Mouse (Mus musculus): Measurements from ENCODE around the gene Shc3. TPM values are rescaled to one million over a fixed set of nuclear protein-coding genes. Genes with fewer than 3 reads are reported as not detected.

Shc3 gene
- total RNA-seq, 2 experiments from 2014 or later: 1.0 to 1.2 TPM

DNA sequence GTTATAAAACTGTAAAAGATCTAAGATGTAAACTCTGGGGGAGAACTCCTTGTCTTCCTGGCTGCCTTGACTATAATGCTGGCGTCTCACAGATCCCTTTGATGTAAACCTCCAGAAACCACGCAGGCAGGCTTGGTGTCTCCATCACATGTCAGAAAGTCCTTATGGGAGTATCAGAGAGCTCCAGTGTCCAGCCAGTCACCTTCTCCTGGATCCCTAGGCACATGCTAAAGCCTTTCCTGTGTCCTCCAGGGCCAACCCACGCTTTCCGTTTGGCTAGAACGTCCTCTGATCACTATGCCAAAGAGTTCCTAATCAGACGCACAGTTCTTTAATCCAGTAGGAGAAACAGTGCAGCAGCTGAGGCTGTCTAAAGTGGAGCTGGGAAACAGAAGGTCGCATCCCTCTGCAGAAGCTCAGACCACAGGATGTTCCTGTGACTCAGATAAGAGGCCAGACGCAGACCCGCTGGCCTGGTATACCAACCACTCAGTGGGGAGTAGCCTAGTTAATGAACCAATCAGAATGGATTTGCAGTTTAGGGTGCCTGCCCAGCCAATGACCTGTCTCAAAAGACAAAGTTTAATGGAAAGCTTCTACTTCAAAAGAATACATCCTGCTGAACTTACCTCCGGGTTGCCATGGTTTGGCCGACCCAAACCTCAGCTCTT lies 88.7 kb downstream of the Shc3 start:
- DNase-seq: peak in 1 of 2 experiments; percentile 1

DNA sequence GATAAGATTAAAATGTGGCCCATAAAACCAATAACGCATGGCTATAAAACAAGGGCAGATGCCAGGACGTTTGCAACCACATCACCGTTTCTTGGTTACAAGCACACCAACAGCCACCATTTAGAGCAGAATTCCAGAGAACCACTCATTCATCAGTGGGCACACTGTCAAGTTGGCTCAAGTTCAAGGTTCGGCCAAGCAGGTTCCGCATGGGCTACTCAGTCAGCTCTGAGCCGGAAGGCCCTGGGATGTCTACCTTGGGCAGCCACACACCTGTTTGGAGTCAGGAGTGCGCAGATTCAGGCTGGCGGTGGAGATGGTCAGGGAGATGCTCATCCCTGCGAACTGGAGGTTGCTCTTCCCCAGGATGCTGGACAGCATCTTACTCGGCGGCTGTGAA lies 89.4 kb downstream of the Shc3 start:
- peak; percentile 77 to 79 for DNase-seq

DNA sequence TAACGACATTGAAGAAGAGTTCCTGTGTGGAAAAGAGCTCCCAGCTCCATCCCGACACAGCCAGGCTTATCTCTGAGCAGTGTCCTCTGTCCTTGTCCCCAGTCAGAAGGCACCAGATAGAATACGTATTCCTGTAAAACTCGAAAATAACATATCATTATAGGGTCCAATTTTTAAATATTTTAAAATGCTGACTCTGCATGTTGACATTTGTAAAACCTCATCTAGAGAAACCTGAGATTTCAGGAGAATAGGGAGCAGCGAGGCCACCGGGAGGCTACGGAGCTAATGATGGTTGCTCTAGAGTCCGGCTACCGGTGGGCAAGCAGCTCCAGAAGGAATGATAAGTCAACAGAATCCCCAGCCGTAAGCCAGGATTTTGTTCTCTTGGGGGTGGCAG lies 92.2 kb downstream of the Shc3 start:
- DNase-seq: no peak

DNA sequence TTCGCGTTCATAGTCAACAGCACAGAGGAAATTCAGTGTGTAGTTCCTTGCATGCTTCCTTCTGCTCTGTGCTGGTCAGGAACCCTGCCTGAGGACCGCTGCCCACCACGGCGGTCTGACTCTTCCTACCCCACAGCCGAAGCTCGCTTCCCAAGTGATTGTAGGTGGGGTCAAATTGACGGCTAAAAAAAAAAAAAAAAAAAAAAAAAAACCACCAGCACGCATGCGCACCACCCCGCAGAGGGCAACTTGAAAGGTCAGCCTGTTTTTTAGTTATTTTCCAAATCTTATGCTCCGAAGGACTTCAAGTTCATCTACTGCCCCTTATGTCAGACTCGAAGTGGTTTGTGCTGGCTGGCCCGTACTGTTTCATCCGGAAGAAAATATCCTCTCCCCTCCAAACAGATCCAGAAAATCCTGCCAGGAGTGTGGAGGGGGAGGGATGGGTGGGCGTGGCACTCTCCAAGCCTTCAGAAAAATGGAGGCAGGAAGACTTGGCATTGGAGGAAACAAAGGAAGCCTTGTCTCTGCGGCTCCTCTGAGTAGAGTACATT lies 100.4 kb downstream of the Shc3 start:
- DNase-seq: no peak

DNA sequence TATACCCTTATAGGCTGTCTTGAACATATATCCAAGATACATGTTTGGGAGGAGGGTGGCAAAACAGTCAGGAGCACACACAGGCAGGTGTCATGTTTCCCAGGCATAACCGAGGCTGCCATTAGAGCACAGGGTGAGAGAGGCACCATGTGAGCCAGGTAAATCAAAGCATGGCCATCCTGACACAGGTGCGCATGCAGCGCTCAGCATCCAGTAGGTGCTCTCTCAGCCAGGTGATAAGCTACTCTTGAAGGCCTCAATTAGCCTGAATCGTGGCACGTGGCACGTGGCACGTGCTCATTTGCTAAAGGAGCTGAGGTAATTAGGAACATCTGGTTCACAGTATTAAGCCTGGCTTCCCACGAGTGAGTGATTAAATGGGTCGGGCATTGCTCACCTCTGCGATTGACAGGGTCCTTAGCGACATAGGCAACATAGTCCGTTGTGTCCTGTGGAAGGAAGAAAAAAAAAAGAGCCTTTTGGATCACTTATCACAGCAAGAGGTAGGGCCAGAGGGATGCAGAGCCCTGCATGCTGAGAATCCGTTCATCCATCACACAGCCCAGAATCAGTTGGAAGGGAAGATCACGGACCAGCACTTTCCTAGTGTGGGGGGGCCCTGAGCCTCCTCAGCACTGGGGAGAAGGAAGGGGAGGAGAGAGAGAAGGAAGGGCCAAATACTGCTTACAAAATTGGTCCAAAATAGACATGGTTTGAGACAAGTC lies 102.9 kb downstream of the Shc3 start:
- no peak for DNase-seq

DNA sequence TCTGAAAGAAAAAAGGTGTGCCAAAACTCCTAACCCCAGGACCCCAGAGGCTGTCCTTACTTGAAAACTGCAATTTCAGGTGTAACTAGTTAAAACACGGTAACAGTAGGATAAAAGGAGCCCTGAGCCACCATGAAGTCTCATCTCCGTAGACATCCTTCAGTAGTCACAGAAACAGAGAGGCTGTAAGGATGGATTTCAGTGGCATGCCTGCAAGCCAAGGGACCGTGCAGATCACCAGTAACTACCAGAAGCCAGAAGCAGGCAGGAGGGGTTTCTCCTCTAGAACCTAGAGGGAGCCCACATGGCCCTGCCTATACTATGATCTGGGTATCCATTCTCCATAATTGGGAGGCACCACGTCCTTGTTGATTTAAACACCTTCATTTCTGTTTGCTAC lies 104.9 kb downstream of the Shc3 start:
- no peak for DNase-seq

DNA sequence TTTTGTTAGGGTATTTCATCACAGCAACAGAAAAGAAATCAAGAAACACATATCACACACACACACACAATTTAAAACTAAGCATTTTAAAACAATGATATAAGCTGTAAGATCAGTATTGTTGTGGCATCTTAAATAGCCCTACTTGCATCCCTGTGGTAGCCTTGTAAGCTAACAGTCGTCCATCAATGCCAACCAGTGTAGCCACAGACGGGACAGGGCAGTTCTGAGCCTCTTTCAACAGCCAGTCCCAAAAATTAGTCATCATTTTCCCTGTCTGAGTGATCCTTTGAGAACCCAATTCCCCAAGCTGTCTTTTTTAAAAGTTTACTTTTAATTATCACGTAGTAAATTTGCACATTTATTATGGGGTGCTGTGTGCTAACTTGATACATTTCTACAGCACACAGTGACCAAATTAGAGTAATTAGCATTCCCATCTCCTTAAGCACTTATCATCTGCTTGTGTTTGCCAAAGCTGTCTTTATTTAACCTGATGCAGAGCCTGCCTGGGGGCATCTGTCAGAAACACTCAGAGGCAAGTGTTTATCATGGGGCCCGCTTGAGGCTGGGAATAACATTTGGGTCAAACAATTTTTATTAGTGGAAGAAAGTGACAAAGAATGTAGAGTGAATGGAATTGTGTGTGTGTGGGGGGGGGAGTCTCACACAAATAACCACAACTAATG lies 112.9 kb downstream of the Shc3 start:
- DNase-seq: no peak

DNA sequence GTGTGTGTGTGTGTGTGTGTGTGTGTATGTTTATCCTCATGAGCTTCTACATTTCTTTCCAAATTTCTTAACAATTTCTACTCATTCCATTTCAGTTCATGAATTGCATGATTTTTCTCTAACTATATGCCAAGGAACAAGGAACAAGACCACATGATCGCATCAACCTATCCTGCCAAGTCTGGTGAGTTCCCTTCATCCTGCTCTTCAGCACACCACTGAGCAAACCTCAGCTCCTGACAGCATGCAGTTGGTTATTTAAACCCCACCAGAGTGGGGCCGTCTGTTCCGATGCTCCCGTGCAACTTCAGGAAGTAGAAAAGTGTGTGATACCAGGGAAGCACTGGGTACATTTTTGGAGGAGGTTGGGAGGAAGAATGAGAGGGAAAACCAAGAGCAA lies 122.7 kb downstream of the Shc3 start:
- no peak for DNase-seq

DNA sequence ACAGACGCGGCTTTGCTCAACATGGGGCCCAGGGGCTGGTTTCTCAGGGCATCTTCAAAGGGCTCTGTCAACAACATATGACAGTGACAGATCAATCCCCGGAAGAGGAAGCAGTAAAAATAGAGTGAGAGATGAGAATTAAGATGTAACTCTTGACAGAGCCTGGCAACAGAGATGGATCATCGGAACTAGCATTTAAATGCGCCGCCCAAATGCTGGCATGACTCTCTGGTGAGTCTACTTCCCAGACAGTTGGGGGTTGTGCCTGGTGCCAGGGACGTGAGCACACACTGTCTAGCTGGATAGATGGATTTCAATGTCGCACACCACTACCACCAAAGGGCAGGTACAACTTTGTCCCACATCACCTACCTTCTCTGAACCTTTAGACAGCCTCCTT lies 126.3 kb downstream of the Shc3 start:
- DNase-seq: no peak

DNA sequence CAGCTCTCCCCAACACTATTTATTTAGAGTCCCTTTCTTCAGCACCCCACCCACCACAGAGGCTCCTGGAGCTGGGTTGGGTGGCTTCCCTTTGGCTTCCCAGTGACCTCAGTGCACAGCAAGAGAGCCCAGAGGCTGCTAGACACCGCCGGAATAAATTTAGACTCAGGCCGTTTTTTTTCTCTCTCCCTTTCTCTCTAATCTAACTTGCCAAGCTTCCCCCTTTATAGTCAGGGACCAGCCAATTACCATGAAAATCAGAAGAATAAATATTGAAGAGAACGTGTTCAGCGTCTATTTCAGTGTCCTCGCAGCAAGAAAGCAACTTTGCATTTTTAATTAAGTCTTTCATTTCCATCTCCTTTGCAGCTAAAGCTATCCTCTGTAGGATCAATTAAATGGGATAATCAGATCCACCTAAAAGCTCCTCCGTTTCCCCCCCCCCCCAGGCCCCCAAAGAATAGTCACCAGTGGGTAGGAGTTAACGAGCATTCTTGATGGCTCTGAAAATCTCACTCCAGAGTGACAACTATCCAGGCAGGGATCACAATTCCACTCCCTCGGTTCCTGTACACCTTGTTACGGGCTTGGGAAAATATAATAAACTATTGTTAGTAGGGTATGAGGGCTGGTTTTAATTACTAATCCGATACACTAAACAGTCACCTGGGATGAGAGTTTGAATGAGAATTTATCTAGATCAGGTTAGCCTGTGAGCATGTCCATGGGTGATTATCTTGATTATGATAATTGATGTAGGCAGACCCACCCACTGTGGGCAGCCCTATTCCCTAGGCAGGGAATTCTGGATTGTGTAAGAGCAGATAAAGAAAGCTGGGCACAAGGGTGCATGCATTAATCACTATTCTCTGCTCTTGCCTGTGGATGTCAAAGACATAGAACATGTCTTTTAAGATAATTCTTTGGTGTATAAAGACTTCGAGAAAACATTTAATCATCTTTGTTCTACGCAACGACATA lies 131.8 kb downstream of the Shc3 start:
- no peak for DNase-seq

DNA sequence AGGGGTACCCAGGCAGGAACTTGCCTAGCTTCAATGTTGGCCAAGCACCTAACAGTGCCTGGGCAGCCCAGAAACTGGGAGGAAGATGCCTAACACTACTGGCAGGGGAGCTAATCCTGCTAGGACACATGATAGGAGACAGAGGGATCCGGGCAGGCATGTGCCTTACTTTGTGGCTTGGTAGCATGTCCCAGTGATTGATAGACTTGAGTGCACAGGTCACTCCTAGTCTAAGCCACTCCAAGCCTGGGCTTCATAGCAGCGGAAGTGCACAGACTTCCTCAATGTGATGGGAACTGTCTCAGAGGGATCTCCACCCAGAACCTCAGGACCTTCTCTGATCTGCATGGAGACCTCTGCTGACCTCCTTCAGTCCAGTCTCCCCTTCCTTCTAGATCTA lies 134.1 kb downstream of the Shc3 start:
- DNase-seq: peak in 1 of 2 experiments; percentile 26

DNA sequence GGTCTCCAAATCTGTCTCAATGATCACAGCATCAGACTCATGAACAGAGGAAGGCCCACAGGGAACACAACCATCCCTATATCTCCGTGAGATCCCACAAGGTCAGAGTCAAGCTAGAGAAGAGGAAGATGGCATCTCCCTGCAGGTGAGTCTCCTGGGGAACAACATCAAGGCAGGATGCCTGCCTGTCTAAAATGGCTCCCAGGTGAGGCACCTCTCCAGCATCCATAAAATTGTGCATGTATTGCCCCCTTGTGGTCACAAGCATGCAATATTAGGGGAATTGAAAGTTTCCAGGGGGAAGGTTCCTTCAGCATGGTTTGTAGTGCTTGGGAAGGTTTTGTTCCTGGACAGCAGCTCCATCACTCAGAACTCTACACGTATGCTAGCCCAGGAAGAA lies 134.8 kb downstream of the Shc3 start:
- DNase-seq: peak in 1 of 2 experiments; percentile 25

DNA sequence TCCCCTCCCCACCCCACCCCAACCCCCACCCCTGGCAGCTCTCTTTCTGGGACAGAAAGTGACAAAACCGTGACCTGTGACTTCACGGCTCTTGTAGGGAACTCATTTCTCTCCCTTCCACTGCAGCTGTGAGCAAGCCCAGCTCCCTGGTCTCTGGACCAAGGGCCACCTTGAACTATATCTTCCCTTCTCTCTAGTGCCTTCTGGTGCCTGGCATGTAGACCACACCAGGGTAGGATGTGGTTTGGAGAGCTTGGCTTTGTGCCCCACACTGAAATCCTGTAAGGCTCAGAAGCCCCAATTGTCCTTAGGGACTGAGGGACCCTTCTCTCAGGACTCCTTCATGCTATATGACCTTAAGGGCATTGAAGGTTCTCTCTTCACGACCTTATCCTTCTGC lies 135.8 kb downstream of the Shc3 start:
- no peak for DNase-seq

DNA sequence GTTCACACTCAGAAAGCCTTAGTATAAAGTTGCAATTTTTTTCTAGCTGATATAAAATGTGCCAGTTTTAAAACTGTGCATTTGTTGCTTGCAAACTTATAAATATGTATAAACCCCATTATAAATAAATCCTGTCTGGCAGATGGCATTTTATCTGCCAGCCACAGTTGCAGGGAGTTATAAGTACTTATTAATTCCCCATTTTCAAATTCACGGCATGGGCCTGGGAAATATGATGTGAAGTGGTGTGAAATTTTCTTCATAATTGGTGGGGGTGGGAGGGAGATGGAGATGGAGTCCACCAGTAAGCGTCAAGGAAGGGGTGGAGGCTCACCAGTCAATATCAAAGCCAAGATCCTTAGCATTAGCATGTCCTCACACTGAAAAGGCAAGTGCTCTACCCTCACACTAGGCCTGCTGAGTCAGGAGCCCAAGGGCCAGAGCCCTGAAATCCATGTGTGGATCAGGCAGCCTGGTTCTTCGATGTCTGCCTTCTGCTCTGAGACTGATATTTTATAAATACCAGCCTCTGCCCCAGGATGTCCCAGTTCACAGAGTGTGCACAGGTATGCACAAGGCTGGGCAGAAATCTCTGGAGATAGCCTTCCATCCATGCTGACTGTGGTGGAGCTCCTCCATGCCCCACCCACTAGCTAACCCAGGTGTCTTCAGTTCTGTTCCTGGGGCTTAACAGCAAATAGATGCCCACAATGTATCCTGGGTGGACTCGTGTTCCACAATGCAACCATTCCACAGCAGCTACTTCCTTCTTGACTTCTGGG lies 143.4 kb downstream of the Shc3 start:
- DNase-seq: no peak

DNA sequence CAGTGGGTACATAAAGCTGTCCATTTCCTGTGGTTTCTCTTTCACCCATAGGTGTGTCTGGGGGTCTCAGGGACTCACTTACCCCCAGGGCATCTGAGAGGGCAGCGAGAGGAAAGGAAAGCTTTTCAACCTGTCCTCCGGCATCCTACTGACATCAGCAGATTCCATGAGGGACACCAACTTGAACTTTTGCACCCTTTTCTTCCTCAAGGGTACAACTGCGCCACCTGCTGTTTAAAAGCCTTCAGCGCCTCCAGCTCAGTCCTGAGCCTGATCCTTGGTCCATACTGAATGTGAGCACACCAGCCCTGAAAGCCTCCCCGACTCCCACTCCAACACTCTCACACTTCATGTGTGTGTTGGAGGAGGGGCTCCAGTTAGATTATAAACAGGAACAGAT lies 144.6 kb downstream of the Shc3 start:
- peak; percentile 79 to 85 for DNase-seq

DNA sequence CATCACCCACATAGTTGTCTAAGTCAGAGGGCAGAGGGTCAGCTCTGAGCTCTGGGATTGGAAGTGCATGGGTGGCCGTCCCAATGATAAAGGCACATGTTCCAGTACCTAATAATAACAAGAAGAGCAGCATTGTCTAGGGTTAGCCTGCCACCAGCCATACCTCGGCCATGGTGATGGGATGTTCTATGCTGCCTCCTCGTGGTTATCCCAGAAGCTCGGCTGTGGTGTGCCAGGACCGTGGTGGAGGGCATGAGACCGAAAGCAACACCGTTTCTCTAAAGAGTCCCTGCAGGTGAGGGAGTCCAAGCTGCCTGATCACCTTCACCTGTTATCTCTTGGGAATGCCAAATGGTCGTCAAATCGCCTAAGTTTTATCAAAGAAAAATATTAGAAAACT lies 145.6 kb downstream of the Shc3 start:
- no peak for DNase-seq

DNA sequence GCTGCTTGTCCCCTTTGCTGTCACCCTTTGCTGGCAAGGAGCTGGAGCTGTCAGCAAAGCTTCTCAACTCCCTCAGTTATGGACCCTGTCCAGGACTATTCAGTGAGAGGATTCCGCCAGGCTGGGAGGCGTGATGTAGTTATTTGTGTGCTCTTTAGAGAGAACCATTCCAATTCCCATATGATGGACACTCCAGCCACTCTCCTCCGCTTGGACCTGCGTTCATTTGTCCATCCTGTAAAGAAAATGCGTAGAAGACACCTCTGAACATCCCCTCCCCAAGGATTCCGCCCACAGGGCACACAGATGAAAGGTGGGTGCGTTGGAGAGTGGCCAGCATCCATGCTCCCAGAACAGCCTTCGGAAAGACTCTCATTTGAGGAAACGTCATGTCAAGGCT lies 148.4 kb downstream of the Shc3 start:
- DNase-seq: no peak

DNA sequence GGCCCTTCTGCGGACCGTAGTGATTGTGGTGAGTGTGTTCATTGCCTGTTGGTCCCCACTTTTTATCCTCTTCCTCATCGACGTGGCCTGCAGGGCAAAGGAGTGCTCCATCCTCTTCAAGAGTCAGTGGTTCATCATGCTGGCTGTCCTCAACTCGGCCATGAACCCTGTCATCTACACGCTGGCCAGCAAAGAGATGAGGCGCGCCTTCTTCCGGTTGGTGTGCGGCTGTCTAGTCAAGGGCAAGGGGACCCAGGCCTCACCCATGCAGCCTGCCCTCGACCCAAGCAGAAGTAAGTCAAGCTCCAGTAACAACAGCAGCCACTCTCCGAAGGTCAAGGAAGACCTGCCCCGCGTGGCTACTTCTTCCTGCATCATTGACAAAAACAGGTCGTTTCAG lies 149.7 kb downstream of the Shc3 start:
- no peak for DNase-seq

DNA sequence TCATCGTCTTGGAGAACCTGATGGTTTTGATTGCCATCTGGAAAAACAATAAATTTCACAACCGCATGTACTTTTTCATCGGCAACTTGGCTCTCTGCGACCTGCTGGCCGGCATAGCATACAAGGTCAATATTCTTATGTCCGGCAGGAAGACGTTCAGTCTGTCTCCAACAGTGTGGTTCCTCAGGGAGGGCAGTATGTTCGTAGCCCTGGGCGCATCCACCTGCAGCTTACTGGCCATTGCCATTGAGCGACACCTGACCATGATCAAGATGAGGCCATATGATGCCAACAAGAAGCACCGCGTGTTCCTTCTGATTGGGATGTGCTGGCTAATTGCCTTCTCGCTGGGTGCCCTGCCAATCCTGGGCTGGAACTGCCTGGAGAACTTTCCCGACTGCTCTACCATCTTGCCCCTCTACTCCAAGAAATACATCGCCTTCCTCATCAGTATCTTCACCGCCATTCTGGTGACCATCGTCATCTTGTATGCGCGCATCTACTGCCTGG lies 150.2 kb downstream of the Shc3 start:
- no peak for DNase-seq

DNA sequence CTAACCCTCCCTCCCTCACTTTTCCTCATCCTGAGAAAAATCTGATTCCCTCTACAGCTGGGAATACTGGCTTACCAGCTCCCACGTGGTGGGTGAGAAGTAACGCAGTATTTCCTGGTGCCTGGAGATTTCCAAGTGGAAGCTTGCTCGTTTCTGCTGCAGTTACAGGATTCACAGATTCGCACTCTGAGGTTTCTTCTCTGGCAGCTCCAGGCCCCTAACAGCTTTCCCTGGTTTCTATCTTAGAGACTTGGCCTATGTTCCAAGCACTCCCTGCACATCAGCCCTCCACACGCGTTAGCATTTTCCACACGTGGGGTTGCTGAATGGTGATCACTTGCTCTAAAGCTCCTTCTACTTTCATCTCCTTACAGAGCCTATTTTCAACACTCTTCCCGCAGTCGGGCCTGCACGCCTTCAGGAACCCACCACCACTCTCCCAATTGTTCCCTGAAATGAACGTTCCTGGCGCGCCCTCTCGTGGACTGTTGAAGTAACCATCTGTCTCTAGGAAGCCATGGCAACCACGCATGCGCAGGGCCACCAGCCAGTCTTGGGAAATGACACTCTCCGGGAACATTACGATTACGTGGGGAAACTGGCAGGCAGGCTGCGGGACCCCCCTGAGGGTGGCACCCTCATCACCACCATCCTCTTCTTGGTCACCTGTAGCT lies 150.8 kb downstream of the Shc3 start:
- DNase-seq: peak; percentile 94 to 95
